Mouse (Mus musculus) ES-Bruce4 (cell line): ENCODE measurements around the gene Ceacam9.

Source experiments
- CTCF ChIP-seq: IDR thresholded peaks from one replicate; pipeline ENCODE4 v1.8.1; 2011; ENCODE audit warnings: low read depth, low read length
- POLR2A ChIP-seq: IDR thresholded peaks from one replicate; pipeline ENCODE4 v1.8.1; 2011; ENCODE audit warnings: low read length; ENCODE audit not compliant: insufficient read depth

- TF ChIP-seq CTCF (no peak), POLR2A (no peak)
Observed at GRCm38 (mm10) chr7:16747656-16748055, 25.9 kb downstream of the Ceacam9 start.
